Mouse (Mus musculus) hindbrain, embryonic 14.5 days (tissue): Measurements from ENCODE around the gene Ddx31. TPM values are rescaled to one million over a fixed set of nuclear protein-coding genes. Genes with fewer than 3 reads are reported as not detected.

Experiments
- ATAC-seq: fragments of 200-750 bp; cut with Nextera tagmentation; 2 replicates; pipeline ENCODE4 v1.8.0; 2017; ENCODE audit warnings: moderate number of reproducible peaks, mild to moderate bottlenecking, moderate TSS enrichment, moderate library complexity; ENCODE audit not compliant: low FRiP score
- DNase-seq: peaks from one replicate; pipeline ENCODE4 v3.0.0-alpha.2; 2015; ENCODE audit warnings: low spot score
- H3K27ac ChIP-seq: fragments of 300-500 bp; sonication (generic); 2 replicates; pipeline ENCODE4 v1.5.1; 2014; ENCODE audit warnings: mild to moderate bottlenecking, moderate library complexity
- H3K27me3 ChIP-seq: fragments of 300-500 bp; sonication (generic); 2 replicates; pipeline ENCODE4 v1.6.1; 2014; ENCODE audit warnings: mild to moderate bottlenecking, low read length, mixed read lengths; ENCODE audit not compliant: control insufficient read depth, insufficient read depth
- H3K36me3 ChIP-seq: fragments of 300-500 bp; sonication (generic); replicated peaks from 2 replicates; pipeline ENCODE4 v1.6.1; 2014; ENCODE audit not compliant: control insufficient read depth, insufficient read depth
- H3K4me1 ChIP-seq: fragments of 300-500 bp; sonication (generic); replicated peaks from 2 replicates; pipeline ENCODE4 v1.6.1; 2014; ENCODE audit warnings: antibody characterized with exemption, low read length, mixed read lengths; ENCODE audit not compliant: control insufficient read depth, insufficient read depth
- H3K4me2 ChIP-seq: fragments of 300-500 bp; sonication (generic); replicated peaks from 2 replicates; pipeline ENCODE4 v1.6.1; 2014; ENCODE audit warnings: mild to moderate bottlenecking, moderate library complexity
- H3K4me3 ChIP-seq: fragments of 300-500 bp; sonication (generic); replicated peaks from 2 replicates; pipeline ENCODE4 v1.5.1; 2014; ENCODE audit warnings: mild to moderate bottlenecking, low read length
- H3K9ac ChIP-seq: fragments of 300-500 bp; sonication (generic); 2 replicates; pipeline ENCODE4 v1.6.1; 2014
- H3K9me3 ChIP-seq: fragments of 300-500 bp; sonication (generic); 2 replicates; pipeline ENCODE4 v1.6.1; 2016; ENCODE audit warnings: low read length; ENCODE audit not compliant: control insufficient read depth
- WGBS: fragments of 180-500 bp; shearing (Covaris S2); extraction: QIAGEN DNeasy Blood & Tissue Kit; methylation state at CpG from one replicate; pipeline ENCODE4 v1.1.7; 2014; 5-methylcytosine and 5-hydroxymethylcytosine counted together
- polyA plus RNA-seq: library from polyadenylated mRNA; unstranded; fragments of >200 nt; fragmentation: Nextera tagmentation; extraction: Ambion mirVana; gene quantifications from 2 replicates; pipeline ENCODE4 v1.2.1, GENCODE M21; 2014

Ddx31 gene
- polyA plus RNA-seq, 1 experiment from 2014 or later: 14.3 TPM

GRCm38 (mm10) chr2:28930571-28930970 lies 90.4 kb downstream of the Ddx31 start:
- peaks cover 36% of the 10 kb centered on the region for H3K27me3 ChIP-seq
- no peak for DNase-seq

DNA sequence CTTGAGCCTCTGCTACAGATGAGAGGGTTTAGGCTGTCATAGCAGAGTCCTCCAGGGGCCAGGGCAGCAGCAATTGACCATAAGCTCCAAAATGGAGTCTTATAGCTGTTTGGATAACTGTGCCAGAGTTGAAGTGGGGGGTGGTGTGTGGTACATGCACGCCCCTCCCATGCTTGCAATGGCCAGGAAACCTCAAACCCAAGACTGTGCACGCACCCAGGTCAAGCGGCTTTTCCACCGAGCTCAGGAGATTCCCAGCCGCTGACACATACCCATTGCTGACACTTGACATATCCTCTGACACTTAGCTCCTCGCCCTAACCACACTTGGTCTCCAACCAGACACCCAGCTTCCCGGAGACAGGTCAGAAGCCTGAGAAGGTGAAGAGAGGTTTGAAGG lies 98.8 kb downstream of the Ddx31 start:
- H3K4me2 ChIP-seq: no peak overlapping the region
- ATAC-seq: no peak
- WGBS: 91% methylated on average over 7 of the region's 7 CpGs
- DNase-seq: no peak
- no peak overlapping the region for H3K4me3 ChIP-seq
- no peak overlapping the region for H3K27ac ChIP-seq
- H3K9me3 ChIP-seq: no peaks in the 10 kb centered on the region
- H3K36me3 ChIP-seq: no peaks in the 10 kb centered on the region
- no peak overlapping the region for H3K9ac ChIP-seq
- peaks cover 3% of the 10 kb centered on the region; the same call in 1 of the 2 replicates for H3K27me3 ChIP-seq
- H3K4me1 ChIP-seq: peaks cover 7% of the 10 kb centered on the region

More at GRCm38 (mm10) chr2:28930571-28930970, 90.4 kb downstream of the Ddx31 start:
- H3K4me2 ChIP-seq: no peak overlapping the region
- no peak overlapping the region for H3K27ac ChIP-seq
- no peak overlapping the region for H3K9ac ChIP-seq
- no peak overlapping the region for H3K4me3 ChIP-seq
- no peak for ATAC-seq
- H3K36me3 ChIP-seq: no peaks in the 10 kb centered on the region
- WGBS: 96% methylated on average over 3 of the region's 3 CpGs
- no peaks in the 10 kb centered on the region for H3K9me3 ChIP-seq
- H3K4me1 ChIP-seq: no peaks in the 10 kb centered on the region

DNA sequence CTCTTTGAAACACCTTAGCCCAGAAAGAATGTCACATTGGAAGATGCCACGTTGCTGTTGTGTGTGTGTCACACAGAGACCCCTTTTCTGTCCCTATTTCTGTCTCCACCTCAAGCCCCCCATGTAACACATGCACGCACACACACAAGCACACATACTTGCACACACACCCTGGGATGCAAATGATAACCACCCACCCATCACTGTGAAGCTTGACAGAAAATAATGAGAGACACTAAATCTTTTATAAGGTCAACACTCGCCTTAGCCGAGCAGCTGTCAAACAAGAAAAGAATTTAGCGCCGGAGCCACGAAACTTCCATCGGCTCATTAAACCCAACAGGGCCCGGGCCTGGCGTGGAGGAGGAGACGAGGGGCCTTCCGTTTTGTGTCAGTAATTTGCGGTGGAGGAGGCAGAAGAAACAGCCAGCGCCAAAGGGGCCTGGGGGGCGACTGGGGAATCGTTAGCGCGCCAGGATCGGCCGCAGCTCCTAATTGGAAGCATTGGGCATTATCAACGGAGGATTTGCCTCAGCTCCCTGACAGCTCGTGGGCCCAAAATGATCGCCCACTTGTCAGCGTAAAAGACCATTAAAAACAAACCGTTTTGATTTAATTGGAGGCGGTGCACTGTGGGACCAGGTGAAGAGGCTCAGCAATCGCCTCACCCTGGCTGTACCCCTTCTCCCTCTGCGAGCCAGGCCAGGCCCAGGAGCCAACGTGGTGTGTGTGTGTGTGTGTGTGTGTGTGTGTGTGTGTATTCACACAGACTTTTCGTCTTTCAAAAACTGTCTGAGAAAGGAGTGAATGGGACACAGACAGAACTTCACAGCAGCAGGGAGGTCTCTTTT lies 103.7 kb downstream of the Ddx31 start:
- peaks cover 26% of the 10 kb centered on the region for H3K4me1 ChIP-seq
- 21% methylated on average over 30 of the region's 30 CpGs for WGBS
- H3K27ac ChIP-seq: 0 out of 2 replicates have a peak overlapping the region, but pooled peaks have one; percentile 5
- H3K9me3 ChIP-seq: no peaks in the 10 kb centered on the region
- ATAC-seq (no peak), DNase-seq (no peak)
- H3K4me3 ChIP-seq: no peak overlapping the region
- no peaks in the 10 kb centered on the region for H3K36me3 ChIP-seq
- no peak overlapping the region for H3K9ac ChIP-seq
- H3K4me2 ChIP-seq: peak overlapping the region; percentile 13
- H3K27me3 ChIP-seq: peaks cover 3% of the 10 kb centered on the region; the same call in 1 of the 2 replicates

DNA sequence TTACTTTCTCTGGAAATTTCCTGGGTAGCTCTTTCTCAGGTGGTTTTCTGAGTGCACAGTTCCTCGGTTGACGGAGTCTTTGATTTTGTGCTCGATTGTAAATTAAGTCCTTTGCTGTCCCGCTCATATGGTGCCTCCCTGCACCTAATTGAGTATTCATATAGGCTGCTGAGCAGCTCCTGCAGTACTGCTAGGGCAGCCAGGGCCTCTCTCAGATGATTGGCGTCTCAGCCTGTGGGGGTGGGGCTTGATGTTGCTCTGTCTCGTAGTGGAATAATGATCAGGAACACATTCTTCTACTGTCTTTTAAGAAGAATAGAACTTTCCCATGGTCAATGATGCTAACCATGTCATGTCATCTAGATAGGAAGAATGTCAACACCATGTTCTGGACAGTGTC lies 105.2 kb downstream of the Ddx31 start:
- ATAC-seq (no peak), DNase-seq (no peak)
- Histone ChIP-seq H3K4me3 (no peak overlapping the region), H3K27me3 (0 out of 2 replicates have a peak, but pooled peaks cover 3% of the 10 kb centered on the region), H3K9ac (no peak overlapping the region), H3K27ac (no peak overlapping the region), H3K9me3 (no peaks in the 10 kb centered on the region), H3K4me1 (peaks cover 26% of the 10 kb centered on the region), H3K4me2 (no peak overlapping the region), H3K36me3 (no peaks in the 10 kb centered on the region)
- 34% methylated on average over 6 of the region's 6 CpGs for WGBS

DNA sequence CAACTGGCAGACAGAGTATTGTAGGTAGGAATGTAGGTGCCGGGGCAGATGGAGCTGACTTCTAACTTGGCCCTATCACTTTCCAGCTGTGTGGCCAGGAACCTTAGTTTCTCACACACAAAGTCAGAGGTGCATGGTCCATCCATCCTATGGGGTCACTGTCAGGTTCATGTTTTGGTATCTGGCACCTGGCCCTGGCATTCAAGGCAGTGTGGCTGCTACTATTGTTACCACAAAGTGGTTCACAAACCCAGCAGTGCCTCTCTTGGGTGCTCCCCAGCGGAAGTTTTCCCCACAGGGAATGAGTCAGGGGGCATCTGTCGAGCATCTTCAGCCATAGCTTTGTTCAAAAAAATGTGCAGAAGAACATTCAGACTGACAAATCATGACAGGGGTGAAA lies 106.1 kb downstream of the Ddx31 start:
- H3K36me3 ChIP-seq: no peaks in the 10 kb centered on the region
- 76% methylated on average over 3 of the region's 3 CpGs for WGBS
- no peak overlapping the region for H3K4me3 ChIP-seq
- H3K27me3 ChIP-seq: no peaks in the 10 kb centered on the region
- H3K27ac ChIP-seq: no peak overlapping the region
- DNase-seq: no peak
- no peaks in the 10 kb centered on the region for H3K9me3 ChIP-seq
- H3K4me2 ChIP-seq: no peak overlapping the region
- H3K9ac ChIP-seq: no peak overlapping the region
- ATAC-seq: no peak
- H3K4me1 ChIP-seq: peaks cover 26% of the 10 kb centered on the region

GRCm38 (mm10) chr2:28952981-28953380 lies 112.8 kb downstream of the Ddx31 start:
- 26% methylated on average over 8 of the region's 8 CpGs for WGBS
- Histone ChIP-seq H3K4me1 (no peaks in the 10 kb centered on the region), H3K4me2 (no peak overlapping the region), H3K27me3 (no peaks in the 10 kb centered on the region), H3K36me3 (no peaks in the 10 kb centered on the region), H3K27ac (no peak overlapping the region), H3K4me3 (no peak overlapping the region), H3K9ac (no peak overlapping the region), H3K9me3 (no peaks in the 10 kb centered on the region)
- ATAC-seq (no peak), DNase-seq (no peak)

GRCm38 (mm10) chr2:28954595-28954994 lies 114.4 kb downstream of the Ddx31 start:
- ATAC-seq: no peak
- WGBS: 68% methylated on average over 9 of the region's 9 CpGs

More at GRCm38 (mm10) chr2:28954595-28954994, 114.4 kb downstream of the Ddx31 start:
- Histone ChIP-seq H3K9me3 (no peaks in the 10 kb centered on the region), H3K9ac (no peak overlapping the region), H3K27ac (no peak overlapping the region), H3K4me1 (no peaks in the 10 kb centered on the region), H3K4me3 (no peak overlapping the region), H3K27me3 (no peaks in the 10 kb centered on the region), H3K36me3 (no peaks in the 10 kb centered on the region), H3K4me2 (no peak overlapping the region)
- no peak for DNase-seq

Other genes with a start within 250 kb of the Ddx31 start
- gene Gfi1b, start 218.4 kb upstream of the Ddx31 start, polyA plus RNA-seq: not detected in 2 replicates
- 29.2 and 29.4 TPM in 2 replicates for gene Tsc1, start 199.2 kb upstream of the Ddx31 start, polyA plus RNA-seq
- 4.1 and 6.2 TPM in 2 replicates for gene Spaca9, start 140.7 kb upstream of the Ddx31 start, polyA plus RNA-seq
- gene Ak8, start 140.2 kb upstream of the Ddx31 start, polyA plus RNA-seq: 2.2 and 2.7 TPM in 2 replicates
- gene Gtf3c4, start within 50 bp of the Ddx31 start, polyA plus RNA-seq: 33.6 and 34.2 TPM in 2 replicates
- 25.9 and 28.7 TPM in 2 replicates for gene Barhl1, start 76.3 kb downstream of the Ddx31 start, polyA plus RNA-seq
- gene Cfap77, start 214.7 kb downstream of the Ddx31 start, polyA plus RNA-seq: 0.56 and 0.78 TPM in 2 replicates
- 5.7 and 6.0 TPM in 2 replicates for gene Ttf1, start 219.9 kb downstream of the Ddx31 start, polyA plus RNA-seq